Mouse (Mus musculus) layer of hippocampus, adult 9-10 months (tissue): ENCODE measurements at regions not wholly inside any gene's neighbourhood (a gene's known extent, or its start where the extent isn't known, plus 50 kb on each side); places are given as distances from the start of the nearest gene placed in this dataset.
A peak's percentile ranks its signal among the peaks of the same experiment; 100 is the strongest.

ENCODE experiments used
- DNase-seq: peaks from one replicate; pipeline ENCODE4 v3.0.0; 2022; ENCODE audit warnings: low spot score

DNA sequence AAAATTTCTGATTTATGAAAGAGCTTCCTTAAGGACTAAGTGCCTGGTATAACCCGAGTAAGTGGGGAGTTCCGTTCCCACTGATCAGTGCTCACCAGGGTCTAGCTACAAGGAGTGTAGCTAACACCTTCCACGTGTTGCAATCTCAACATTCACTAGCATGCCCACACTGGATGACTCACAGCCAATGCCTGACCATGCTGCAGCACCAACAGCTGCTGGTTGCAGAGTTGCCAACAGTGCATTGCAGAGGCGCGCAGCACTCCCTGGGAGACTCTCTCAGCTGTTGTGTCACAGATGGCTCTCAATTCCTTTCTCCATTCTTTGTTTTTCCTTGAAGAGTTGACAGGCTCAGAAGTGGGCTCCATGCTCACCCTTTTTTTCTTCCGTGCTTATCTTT, 787.5 kb upstream of the Tenm3 start:
- no peak for DNase-seq

DNA sequence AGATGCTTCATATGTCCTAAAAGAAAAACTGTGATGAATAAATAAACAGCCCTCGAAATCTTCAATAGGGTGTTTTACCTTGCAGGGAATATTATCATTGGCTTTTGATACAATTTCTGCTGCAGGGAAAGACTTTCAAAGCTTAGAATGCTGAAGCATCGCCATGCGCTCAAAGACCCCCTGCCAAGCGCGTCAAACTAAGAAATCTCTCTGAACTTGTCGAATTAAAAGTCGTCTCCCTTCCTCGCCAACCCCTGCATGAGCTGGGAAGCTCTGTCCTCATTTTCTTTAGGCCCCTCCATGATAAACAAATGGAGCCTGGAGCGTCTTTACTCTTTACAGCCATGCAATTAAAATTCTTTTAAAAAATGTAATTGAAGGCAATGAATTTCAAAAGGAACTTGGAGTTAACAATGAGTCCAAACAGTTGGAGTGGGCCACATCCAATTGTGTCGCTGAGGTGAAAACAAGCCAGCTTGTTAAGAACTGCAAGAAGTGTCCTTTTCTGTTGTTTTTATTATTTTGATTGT, 784.3 kb upstream of the Tenm3 start:
- DNase-seq: no peak

DNA sequence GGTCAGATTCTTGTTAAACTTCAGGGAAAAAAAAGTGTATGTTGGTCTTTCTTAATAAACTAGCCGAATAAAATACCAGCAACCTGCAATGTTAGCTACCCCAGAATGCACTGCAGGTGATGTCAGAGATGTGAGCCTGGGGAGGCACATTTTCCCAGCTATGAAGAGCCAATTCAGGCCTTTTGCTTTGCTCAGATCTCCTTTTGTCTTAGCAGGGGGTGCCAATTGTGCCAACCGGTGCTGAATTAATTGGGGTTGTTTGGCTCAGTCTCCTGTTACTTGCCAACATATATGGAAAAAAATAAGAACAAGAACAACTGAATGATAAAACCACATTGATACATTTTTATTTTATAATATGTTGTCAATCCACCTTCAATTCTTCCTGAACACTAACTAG, 751.8 kb upstream of the Tenm3 start:
- DNase-seq: no peak

DNA sequence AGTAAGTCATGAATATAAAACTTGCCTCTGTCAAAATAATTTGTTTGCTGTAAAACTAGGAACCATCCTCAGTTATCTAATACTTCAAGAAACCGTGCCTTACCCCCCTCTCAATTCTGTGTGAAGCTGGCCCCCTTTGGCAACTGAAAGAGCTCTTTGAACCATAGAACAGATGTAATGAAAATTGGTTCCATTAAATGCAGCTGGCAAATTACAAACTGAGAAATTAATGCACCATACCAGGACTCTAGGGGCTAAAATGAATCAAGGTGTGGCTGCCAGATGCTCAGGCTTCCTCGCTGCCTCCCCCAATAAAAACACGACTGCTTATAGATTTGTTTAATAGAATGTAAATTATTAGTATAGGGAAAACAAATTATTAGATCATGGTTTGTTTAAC, 723.7 kb upstream of the Tenm3 start:
- no peak for DNase-seq

DNA sequence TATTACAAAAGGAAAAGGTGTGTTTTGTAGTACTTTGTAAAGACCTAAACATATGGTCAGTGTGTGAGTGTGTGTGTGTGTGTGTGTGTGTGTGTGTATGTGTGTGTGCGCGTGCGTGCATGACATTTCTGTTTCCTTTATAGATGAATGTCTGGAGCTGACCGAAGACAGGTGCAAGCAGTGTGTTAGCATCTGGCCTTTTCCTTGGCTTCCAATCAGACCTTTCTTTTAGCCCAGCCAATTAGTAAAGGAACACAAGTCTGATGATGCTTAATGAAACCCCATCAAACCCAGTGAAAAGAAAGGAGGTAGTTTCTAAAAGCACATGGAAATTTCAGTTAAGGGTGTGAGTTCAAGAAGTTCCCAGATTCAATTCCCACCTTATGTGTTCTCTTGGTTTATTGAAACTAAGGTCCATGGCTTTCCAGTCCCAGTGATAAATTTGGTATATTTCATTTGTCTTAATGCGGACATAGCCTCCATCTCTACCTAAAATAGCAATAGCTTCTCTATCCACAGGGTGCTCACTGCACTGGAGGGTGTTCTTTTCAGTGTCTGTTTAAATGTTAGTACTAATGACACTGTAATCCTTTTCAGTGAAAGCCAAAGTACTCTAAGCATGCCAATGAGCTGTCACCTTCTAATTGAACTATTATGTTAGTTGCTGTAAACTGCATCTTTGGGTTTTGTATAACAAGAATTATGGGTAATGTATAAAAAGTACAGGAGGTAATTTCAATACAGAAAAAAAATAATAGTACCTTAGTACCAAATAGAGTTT, 719.9 kb upstream of the Tenm3 start:
- no peak for DNase-seq

DNA sequence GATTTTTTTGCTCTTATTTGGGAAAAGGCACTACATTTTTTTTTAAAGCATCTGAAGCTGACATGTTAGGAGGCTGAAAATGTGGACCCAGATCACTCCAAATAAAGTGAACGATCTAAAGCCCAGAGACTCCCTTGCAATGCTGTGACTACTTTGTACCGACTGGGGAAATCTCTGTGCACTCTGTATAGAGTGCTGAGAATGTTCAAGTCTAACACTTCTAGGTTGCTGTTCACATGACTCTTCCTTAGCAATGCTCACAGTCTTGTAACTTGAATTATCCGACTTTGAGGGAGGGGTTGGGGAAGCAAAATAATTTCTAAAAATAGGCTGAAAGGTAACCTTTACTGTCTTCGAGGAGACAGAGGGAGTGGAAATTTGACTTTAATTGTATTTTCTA, 719.2 kb upstream of the Tenm3 start:
- DNase-seq: no peak

DNA sequence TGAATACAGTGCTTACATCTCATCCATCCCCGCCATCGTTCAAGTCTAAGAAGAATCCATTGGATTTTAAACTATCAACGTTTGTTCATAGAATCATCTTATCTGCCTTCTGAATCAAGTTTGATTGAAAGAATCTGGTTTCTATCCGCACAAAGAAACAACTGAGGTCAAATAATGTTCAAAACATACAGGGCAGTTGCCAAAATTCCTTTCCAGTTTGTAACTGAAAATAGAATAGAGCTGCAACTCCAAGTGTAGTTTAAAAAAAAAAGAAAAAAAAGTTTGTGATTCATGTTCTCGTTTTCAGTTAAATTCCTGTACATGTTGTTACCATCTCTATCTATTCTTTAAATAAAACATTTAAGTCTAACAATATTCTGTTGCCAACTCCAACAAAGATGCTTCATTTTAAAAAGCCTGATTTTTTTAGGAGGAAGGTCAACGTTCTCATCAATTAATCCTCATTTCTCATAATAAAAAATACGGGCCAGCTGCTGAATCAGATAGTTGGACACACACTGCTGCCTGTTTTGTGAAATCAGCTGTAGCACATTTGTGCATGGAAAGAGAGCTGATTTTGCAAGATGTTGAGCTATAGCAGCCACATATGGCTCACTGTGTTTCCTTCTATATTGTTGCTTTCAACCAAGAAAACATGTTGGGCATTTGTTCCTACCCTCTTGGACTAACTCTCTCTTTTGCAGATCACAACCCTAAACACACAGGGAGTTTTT, 712.1 kb upstream of the Tenm3 start:
- no peak for DNase-seq

DNA sequence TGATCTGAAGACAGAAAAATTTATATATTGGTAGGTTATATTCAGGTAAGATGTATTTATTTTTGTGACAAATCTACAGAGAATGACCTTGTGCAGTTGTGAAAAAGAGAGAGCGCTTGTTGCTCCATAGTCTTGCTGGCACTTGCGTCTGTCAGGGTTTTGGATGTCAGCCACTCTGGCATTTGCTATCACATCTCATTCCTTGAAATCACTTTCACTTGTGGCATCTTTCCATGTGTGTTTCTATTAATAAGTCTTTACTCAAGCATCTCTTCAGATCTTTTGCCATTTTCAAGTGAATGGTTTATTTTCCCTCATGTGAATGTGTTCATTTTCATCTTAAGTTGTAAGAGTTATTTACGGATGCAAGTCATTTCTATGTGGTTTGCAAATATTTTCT, 709.4 kb upstream of the Tenm3 start:
- DNase-seq: no peak

DNA sequence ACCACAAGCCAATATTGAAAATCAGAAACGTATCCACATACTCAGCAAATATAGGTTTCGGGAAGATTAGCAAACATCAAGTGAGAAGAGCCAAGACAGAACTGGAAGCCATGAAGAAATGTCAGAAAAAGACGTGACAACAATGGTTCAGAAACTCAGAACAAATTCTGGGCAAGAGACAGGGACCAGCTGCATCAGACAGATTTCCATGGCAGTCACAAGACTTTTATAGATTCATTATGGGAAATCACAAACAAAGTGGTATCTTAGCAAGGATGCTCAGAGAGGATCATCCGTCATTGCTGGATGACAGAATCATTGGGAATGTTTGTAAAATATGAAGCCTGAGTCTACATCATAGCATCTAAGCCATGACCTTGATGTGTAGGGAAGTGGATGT, 699.6 kb upstream of the Tenm3 start:
- DNase-seq: peak; percentile 51

DNA sequence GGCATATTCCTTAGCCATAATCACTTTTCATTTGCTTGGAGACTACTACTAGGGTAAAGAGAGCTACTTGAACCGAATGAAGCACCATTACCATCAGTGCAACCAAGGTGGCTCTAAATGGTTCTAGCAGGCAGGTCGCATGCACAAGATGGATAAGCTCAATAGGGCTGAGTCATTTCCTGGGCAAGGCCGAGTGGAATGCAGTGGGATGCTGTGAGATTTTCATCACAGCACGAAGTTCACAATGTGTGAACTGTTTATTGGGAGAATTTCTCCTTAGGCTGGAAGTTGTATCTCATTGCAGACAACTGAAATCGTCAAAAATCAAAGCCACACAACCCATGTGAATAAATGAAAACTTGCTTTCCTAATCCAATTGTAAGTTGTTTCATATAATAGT, 697.6 kb upstream of the Tenm3 start:
- DNase-seq: no peak

DNA sequence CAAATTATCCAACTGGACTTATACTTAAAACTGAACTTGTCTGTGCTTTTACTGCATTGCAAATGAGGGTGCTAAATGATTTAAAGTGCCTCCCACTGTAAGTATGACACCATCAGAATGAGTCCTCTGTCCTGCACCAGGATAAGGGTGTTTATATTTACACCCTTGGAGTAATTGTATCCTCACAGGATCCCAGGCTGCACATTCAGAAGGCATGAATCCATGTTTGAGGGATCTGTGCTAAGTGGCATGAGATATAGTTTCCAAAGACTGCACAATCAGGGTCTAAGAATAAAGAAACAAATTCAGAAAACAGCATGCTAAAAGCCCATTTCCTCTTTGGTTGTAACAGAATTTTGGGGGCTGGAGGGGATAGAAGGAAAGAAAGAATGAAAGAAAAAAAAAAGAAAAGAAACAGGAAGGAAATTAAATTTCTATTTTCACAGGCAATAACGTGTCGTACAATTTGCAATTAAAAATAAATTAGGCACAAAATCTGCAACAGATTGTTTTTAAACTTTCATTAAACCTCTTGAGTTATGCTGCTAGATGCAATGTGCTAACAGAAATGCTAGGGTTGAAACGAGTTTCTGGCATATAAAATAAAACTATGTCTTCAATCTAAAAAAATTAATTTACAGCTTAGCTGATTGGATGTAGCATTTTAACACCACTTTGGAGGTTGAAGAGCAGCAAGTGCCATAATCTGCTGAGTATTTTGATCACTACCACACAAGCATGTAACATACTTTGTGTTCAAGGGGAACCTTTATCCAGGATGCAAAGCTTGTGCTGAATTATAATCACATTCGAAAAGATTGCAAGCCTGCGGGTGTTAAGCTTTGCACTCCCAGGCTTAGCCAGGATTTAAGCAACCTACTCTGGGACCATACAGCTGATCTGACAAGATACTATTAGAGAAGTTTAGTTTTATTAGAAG, 689.9 kb upstream of the Tenm3 start:
- no peak for DNase-seq

DNA sequence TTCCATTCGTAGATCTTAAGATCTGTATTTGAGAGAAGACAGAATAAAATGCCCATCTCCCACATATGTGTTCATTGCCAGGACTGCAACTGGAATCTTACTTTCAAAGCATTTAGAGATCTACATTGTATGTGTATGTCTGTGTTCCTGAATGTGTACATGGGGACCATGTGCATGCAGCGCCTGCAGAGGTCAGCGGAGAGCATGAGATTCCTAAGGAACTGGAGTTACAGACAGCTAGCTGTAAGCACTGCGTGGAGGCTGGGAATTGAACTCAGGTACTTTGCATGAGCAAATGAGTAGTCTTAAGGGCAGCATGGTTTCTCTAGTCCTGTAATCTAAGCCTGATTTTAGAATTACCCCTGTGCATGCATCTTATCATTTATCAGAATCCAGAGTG, 685.5 kb upstream of the Tenm3 start:
- no peak for DNase-seq

DNA sequence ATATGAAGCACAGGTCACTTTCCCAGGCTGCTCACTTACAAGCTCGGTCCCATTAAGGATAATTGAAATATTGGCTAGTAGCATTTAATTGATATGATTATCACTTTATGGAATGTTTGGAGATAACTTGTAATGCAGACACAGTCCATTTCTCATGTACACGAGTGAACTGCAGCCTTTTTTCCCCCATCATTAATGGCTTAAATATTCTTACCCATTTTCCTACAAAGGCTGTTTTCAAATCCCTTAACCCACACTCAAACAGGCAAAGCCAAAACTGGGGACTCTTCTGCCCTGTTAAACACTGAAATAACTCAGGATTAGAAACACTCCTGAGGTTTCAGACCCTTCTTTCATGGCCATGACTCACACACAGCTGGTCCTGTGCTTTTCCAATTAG, 649.2 kb upstream of the Tenm3 start:
- DNase-seq: no peak

DNA sequence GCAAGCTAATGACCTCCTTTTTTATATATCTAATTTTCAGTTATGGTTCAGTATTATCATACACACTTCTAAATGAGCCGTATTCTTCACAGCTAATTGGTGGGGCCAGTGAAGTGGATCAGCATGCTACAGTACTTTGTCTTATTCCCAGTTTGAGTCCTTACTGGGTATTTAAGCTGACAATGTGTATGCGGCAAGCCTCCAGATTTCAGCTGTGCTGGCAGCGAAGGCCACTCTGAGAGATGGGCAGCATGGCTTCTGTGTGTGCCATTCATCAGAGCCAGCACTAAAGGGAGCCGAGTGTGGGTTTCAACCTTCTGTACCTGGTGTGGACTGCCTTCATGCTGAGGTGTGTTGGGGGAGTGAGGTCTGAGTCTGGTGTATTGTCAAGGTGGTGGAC, 641.5 kb upstream of the Tenm3 start:
- no peak for DNase-seq

DNA sequence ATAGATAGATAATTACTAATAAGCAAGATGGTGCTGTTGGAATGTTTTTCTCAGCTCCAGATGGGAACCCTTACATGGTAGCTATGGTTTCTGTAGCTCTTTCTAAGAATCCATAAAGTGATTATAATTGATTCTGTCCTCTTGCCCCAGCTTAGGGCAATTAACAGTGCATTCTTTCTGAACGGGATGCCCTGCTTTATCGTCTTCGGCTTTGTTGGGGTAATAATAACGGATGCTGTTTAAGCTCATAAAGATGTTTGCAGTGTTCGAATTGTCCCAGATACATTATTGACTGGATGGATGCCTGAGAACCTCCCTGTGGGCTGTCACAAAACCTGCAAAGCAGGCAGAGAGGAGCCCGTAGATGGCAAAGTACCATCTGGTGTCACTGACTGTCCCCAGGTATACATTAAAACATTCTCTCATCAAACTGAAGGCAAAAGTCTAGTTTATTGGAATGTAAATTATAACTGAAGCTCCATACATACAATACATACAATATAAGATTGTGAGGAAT, 637.8 kb upstream of the Tenm3 start:
- DNase-seq: no peak

DNA sequence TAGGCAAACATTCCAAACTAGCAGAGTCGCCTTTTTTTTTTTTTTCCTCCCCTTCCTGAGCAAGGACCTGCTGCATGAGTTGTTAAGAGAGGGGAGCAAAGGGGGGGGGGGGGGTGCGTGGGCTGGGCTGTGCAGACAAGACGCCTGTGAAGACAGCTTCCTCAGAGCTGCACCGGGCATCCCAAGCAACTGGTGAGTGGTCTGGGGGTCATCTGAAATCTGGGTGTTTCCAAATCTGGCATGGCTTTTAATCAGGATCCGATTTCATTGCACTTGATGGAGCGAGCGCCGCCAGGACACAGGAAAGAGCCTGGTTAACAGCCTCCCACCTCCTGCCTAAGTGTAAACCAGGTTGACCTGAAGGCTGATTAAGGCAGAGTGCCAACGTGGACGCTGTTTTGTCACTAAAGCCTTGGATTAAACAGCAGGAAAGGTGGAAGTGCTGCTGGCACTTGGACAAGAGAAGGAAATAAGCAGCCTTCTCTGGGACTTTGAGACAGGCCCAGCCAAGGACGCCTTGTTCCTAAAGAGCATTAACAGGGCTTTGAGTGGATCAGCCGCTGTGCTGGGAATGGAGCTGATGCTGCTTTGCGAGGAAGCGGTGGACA, 622.3 kb upstream of the Tenm3 start:
- DNase-seq: no peak

DNA sequence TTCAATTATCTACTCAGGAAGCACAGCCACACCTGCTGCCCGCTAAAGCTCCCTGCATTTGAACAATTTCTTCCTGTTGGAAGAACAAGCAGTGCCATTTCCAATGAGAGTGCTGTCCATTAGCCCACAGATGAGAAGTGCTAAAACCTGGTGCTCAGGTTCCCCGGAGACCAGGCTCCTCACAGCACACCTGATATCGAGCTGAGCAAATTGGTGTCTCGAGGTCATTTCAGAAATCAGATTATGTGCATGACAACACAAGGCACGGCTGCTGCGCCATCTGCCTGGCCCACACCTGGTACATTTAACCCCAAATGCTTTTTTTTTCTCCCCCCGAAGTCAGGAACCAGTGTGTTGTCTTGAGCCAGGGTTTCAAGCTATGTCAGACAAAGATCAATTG, 621.3 kb upstream of the Tenm3 start:
- no peak for DNase-seq

DNA sequence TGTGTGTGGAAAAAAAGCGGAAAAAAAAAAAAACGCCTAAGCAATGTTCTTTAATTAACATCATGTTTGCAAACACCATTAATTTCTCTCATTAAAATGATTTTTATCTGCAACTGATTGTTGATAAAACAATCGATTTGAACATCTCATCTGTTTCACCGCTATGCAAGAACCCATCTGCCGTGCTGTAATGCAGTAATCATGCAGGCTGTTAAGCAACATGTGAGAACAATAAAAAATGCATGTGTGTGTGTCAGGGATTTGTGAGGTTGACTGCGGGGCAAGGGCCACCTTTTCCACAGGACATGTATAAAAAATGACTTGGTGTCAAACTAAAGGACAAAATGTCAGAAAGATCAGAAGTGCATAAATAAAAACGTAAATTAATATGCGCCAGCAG, 618.9 kb upstream of the Tenm3 start:
- DNase-seq: peak; percentile 10

DNA sequence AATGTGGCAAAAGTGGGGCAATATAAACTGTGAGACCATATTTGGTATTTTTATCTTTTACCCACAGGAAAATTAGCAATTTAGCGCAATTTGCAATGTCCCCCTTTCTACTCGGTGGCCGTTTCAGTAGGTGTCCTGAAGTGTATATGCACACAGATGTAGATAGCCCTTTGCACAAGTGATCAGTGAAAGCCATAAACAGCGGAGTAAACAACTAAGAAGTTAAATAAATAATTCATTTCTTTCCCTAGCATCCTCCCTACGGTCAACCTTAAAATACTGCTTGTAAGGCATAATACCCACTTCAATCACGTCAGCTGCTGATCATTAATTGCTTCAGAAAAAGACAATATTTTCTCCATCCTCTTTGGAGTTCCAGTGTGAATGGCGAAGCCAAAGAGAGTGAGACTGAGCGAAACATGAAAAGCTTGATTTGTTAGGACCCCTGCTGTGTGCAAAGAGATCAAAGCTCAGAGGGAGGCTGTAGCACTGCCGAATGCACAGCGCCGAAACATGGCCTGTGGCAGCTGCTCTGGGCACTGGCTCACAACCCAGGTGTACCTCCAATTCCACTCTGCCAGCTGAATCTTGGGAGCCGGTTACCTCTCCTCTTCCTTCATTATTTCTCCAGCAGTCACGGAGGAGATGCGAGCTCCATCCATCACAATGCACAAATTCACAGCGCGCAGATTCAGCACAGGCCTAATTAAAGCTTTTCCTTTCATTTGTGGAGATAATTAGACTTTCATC, 618.1 kb upstream of the Tenm3 start:
- no peak for DNase-seq

DNA sequence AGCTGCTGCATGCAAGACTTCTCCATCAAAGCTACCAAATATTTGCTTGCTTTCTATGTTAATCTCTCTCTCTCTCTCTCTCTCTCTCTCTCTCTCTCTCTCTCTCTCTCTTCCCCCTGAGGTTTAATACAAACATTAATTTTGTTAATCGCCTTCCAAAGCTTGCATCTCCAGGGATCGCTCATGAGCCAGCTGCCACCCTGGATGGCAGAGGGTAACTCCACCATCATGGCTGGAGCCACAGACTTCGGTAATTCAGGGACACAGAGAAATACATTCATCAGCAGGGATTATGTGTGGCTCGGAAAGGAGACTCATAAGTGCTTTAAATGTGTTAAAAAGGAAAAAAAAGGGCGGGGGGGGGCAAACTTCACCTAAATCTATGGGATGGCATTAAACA, 601.7 kb upstream of the Tenm3 start:
- no peak for DNase-seq

DNA sequence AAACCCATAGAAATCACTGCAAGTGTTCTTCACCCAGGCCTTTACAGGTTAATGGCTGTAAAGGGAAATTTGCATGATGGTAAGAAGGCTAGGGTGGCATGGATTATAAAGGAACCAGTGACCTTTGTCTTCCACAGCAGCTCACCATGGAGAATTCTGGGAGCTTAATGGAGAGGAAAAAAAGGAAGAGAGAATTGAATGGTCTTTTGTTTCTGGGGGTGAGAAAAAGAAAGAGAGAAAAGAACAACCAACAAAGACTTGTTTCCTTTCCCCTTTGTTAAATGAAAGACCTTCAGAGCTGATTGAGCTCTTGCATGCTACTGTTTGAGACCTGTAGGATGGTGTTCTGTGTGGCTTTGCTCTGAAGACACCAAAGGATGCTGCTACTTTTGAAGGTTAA, 597.5 kb upstream of the Tenm3 start:
- no peak for DNase-seq
